Mouse (Mus musculus) neural tube, embryonic 12.5 days (tissue): ENCODE results near the gene Snx29. TPM values are rescaled to one million over a fixed set of nuclear protein-coding genes. Genes with fewer than 3 reads are reported as not detected.

ENCODE experiments used
- ATAC-seq: fragments of 200-750 bp; cut with Nextera tagmentation; 2 replicates; pipeline ENCODE4 v1.8.0; 2017; ENCODE audit warnings: low read depth, mild to moderate bottlenecking, moderate TSS enrichment, moderate library complexity; ENCODE audit not compliant: low FRiP score
- H3K27ac ChIP-seq: fragments of 300-500 bp; sonication (generic); 2 replicates; pipeline ENCODE4 v1.5.1; 2016
- H3K27me3 ChIP-seq: fragments of 300-500 bp; sonication (generic); replicated peaks from 2 replicates; pipeline ENCODE4 v1.6.1; 2016; ENCODE audit warnings: mild to moderate bottlenecking
- H3K36me3 ChIP-seq: fragments of 300-500 bp; sonication (generic); 2 replicates; pipeline ENCODE4 v1.6.1; 2016; ENCODE audit warnings: mild to moderate bottlenecking
- H3K4me1 ChIP-seq: fragments of 300-500 bp; sonication (generic); 2 replicates; pipeline ENCODE4 v1.6.1; 2016
- H3K4me2 ChIP-seq: fragments of 300-500 bp; sonication (generic); replicated peaks from 2 replicates; pipeline ENCODE4 v1.6.1; 2016; ENCODE audit warnings: mild to moderate bottlenecking
- H3K4me3 ChIP-seq: fragments of 300-500 bp; sonication (generic); 2 replicates; pipeline ENCODE4 v1.5.1; 2016
- H3K9ac ChIP-seq: fragments of 300-500 bp; sonication (generic); 2 replicates; pipeline ENCODE4 v1.6.1; 2016; ENCODE audit warnings: mild to moderate bottlenecking
- H3K9me3 ChIP-seq: fragments of 300-500 bp; sonication (generic); 2 replicates; pipeline ENCODE4 v1.6.1; 2016; ENCODE audit warnings: mild to moderate bottlenecking
- WGBS: fragments of 180-500 bp; shearing (Covaris S2); methylation state at CpG from one replicate; pipeline ENCODE4 v1.1.7; 2016; 5-methylcytosine and 5-hydroxymethylcytosine counted together
- polyA plus RNA-seq: library from polyadenylated mRNA; unstranded; fragments of >200 nt; fragmentation: Nextera tagmentation; extraction: Ambion mirVana; gene quantifications from 2 replicates; pipeline ENCODE4 v1.2.1, GENCODE M21; 2016

The Snx29 gene
- polyA plus RNA-seq, 1 experiment from 2014 or later, result 18.1 TPM

GRCm38 (mm10) chr16:11533441-11533840, 210.7 kb downstream of the Snx29 start:
- Histone ChIP-seq H3K4me1 (no peaks in the 10 kb centered on the region), H3K4me3 (no peak overlapping the region), H3K36me3 (no peaks in the 10 kb centered on the region), H3K9me3 (no peaks in the 10 kb centered on the region), H3K9ac (no peak overlapping the region), H3K27ac (no peak overlapping the region), H3K27me3 (no peaks in the 10 kb centered on the region), H3K4me2 (no peak overlapping the region)
- WGBS, result 55% methylated on average over 3 of the region's 3 CpGs
- no peak for ATAC-seq

GRCm38 (mm10) chr16:11537663-11538062, 215.0 kb downstream of the Snx29 start:
- Histone ChIP-seq H3K4me2 (no peak overlapping the region), H3K27me3 (no peaks in the 10 kb centered on the region), H3K9me3 (no peaks in the 10 kb centered on the region), H3K27ac (no peak overlapping the region), H3K4me3 (no peak overlapping the region), H3K9ac (no peak overlapping the region), H3K36me3 (no peaks in the 10 kb centered on the region), H3K4me1 (no peaks in the 10 kb centered on the region)
- WGBS, result 69% methylated on average over 5 of the region's 5 CpGs
- ATAC-seq, result no peak

GRCm38 (mm10) chr16:11538191-11538590, 215.5 kb downstream of the Snx29 start:
- H3K27ac ChIP-seq, result no peak overlapping the region
- no peak overlapping the region for H3K4me3 ChIP-seq
- ATAC-seq, result no peak
- H3K9me3 ChIP-seq, result no peaks in the 10 kb centered on the region
- H3K4me2 ChIP-seq, result no peak overlapping the region
- no peaks in the 10 kb centered on the region for H3K4me1 ChIP-seq
- WGBS, result 53% methylated on average over 3 of the region's 3 CpGs
- H3K27me3 ChIP-seq, result no peaks in the 10 kb centered on the region
- no peaks in the 10 kb centered on the region for H3K36me3 ChIP-seq
- no peak overlapping the region for H3K9ac ChIP-seq

GRCm38 (mm10) chr16:11540961-11541360, 218.3 kb downstream of the Snx29 start:
- Histone ChIP-seq H3K27me3 (no peaks in the 10 kb centered on the region), H3K36me3 (no peaks in the 10 kb centered on the region), H3K4me2 (no peak overlapping the region), H3K4me1 (no peaks in the 10 kb centered on the region), H3K4me3 (no peak overlapping the region), H3K9me3 (no peaks in the 10 kb centered on the region), H3K9ac (no peak overlapping the region), H3K27ac (no peak overlapping the region)
- no peak for ATAC-seq

- H3K27ac ChIP-seq, result no peak overlapping the region
- no peak overlapping the region for H3K4me3 ChIP-seq
- H3K4me1 ChIP-seq, result no peaks in the 10 kb centered on the region
- no peaks in the 10 kb centered on the region for H3K27me3 ChIP-seq
- no peak for ATAC-seq
- H3K9ac ChIP-seq, result no peak overlapping the region
- no peaks in the 10 kb centered on the region for H3K36me3 ChIP-seq
- H3K4me2 ChIP-seq, result no peak overlapping the region
- H3K9me3 ChIP-seq, result no peaks in the 10 kb centered on the region
- 94% methylated on average over 7 of the region's 7 CpGs for WGBS
Measured at GRCm38 (mm10) chr16:11541769-11542168, 219.1 kb downstream of the Snx29 start.

GRCm38 (mm10) chr16:11550043-11550725, 227.5 kb downstream of the Snx29 start:
- no peaks in the 10 kb centered on the region for H3K36me3 ChIP-seq
- no peak overlapping the region for H3K27ac ChIP-seq
- H3K4me3 ChIP-seq, result no peak overlapping the region
- no peaks in the 10 kb centered on the region for H3K4me1 ChIP-seq
- 95% methylated on average over 8 of the region's 8 CpGs for WGBS
- no peak overlapping the region for H3K9ac ChIP-seq
- no peaks in the 10 kb centered on the region for H3K9me3 ChIP-seq
- no peak overlapping the region for H3K4me2 ChIP-seq
- no peaks in the 10 kb centered on the region for H3K27me3 ChIP-seq
- no peak for ATAC-seq

- Histone ChIP-seq H3K4me3 (no peak overlapping the region), H3K27me3 (no peaks in the 10 kb centered on the region), H3K36me3 (no peaks in the 10 kb centered on the region), H3K4me2 (no peak overlapping the region), H3K4me1 (no peaks in the 10 kb centered on the region), H3K9ac (no peak overlapping the region), H3K9me3 (no peaks in the 10 kb centered on the region), H3K27ac (no peak overlapping the region)
- ATAC-seq, result no peak
- whole genome bisulfite sequencing, result 85% methylated on average over 2 of the region's 2 CpGs
Measured at GRCm38 (mm10) chr16:11561714-11562113, 239.0 kb downstream of the Snx29 start.

GRCm38 (mm10) chr16:11563846-11564245, 241.1 kb downstream of the Snx29 start:
- no peaks in the 10 kb centered on the region for H3K27me3 ChIP-seq
- H3K9me3 ChIP-seq, result no peaks in the 10 kb centered on the region
- 65% methylated on average over 4 of the region's 4 CpGs for WGBS
- no peaks in the 10 kb centered on the region for H3K36me3 ChIP-seq
- no peak overlapping the region for H3K4me2 ChIP-seq
- no peak overlapping the region for H3K27ac ChIP-seq
- no peaks in the 10 kb centered on the region for H3K4me1 ChIP-seq
- no peak for ATAC-seq
- no peak overlapping the region for H3K4me3 ChIP-seq
- H3K9ac ChIP-seq, result no peak overlapping the region

GRCm38 (mm10) chr16:11565126-11565525, 242.4 kb downstream of the Snx29 start:
- Histone ChIP-seq H3K4me2 (no peak overlapping the region), H3K27ac (no peak overlapping the region), H3K4me1 (no peaks in the 10 kb centered on the region), H3K4me3 (no peak overlapping the region), H3K9ac (no peak overlapping the region), H3K27me3 (no peaks in the 10 kb centered on the region), H3K9me3 (no peaks in the 10 kb centered on the region), H3K36me3 (no peaks in the 10 kb centered on the region)
- ATAC-seq, result no peak
- WGBS, result 87% methylated on average over 11 of the region's 11 CpGs

- 79% methylated on average over 3 of the region's 3 CpGs for WGBS
- Histone ChIP-seq H3K4me3 (no peak overlapping the region), H3K36me3 (peaks cover 3% of the 10 kb centered on the region; the same call in 1 of the 2 replicates), H3K4me1 (no peaks in the 10 kb centered on the region), H3K4me2 (no peak overlapping the region), H3K9ac (no peak overlapping the region), H3K27me3 (no peaks in the 10 kb centered on the region), H3K9me3 (no peaks in the 10 kb centered on the region), H3K27ac (no peak overlapping the region)
- ATAC-seq, result no peak
Measured at GRCm38 (mm10) chr16:11567594-11567993, 244.9 kb downstream of the Snx29 start.

- WGBS, result 79% methylated on average over 4 of the region's 4 CpGs
- ATAC-seq, result no peak
- Histone ChIP-seq H3K4me3 (no peak overlapping the region), H3K36me3 (peaks cover 3% of the 10 kb centered on the region; the same call in 1 of the 2 replicates), H3K4me2 (no peak overlapping the region), H3K9me3 (no peaks in the 10 kb centered on the region), H3K9ac (no peak overlapping the region), H3K4me1 (no peaks in the 10 kb centered on the region), H3K27me3 (no peaks in the 10 kb centered on the region), H3K27ac (no peak overlapping the region)
Measured at GRCm38 (mm10) chr16:11568095-11568494, 245.4 kb downstream of the Snx29 start.

- no peaks in the 10 kb centered on the region for H3K4me1 ChIP-seq
- H3K4me2 ChIP-seq, result no peak overlapping the region
- no peak overlapping the region for H3K9ac ChIP-seq
- no peak for ATAC-seq
- no peaks in the 10 kb centered on the region for H3K9me3 ChIP-seq
- H3K27me3 ChIP-seq, result no peaks in the 10 kb centered on the region
- peaks cover 3% of the 10 kb centered on the region; the same call in 1 of the 2 replicates for H3K36me3 ChIP-seq
- no peak overlapping the region for H3K27ac ChIP-seq
- H3K4me3 ChIP-seq, result no peak overlapping the region
Measured at GRCm38 (mm10) chr16:11568601-11569000, 245.9 kb downstream of the Snx29 start.

GRCm38 (mm10) chr16:11569127-11569526, 246.4 kb downstream of the Snx29 start:
- Histone ChIP-seq H3K4me2 (no peak overlapping the region), H3K9ac (no peak overlapping the region), H3K36me3 (peaks cover 3% of the 10 kb centered on the region; the same call in 1 of the 2 replicates), H3K4me1 (no peaks in the 10 kb centered on the region), H3K27me3 (no peaks in the 10 kb centered on the region), H3K27ac (no peak overlapping the region), H3K9me3 (no peaks in the 10 kb centered on the region), H3K4me3 (no peak overlapping the region)
- WGBS, result 72% methylated on average over 6 of the region's 6 CpGs
- no peak for ATAC-seq
